Mouse (Mus musculus): ENCODE measurements around the gene Ttc26. TPM values are rescaled to one million over a fixed set of nuclear protein-coding genes. Genes with fewer than 3 reads are reported as not detected.
"Not testable (repeated sequence)": the region's sequence is repeated elsewhere in the genome, so short reads cannot be mapped to it uniquely, and the experiment has no call there.

Gene Ttc26
- total RNA-seq, 2 experiments from 2014 or later = 10.1 to 11.5 TPM

GRCm38 (mm10) chr6:38355862-38356261, 25.4 kb upstream of the Ttc26 start:
- intact Hi-C loops (cut with DNase I) = no loop called here
- no peak for DNase-seq

- DNase-seq; intact Hi-C loops (cut with DNase I): not testable (repeated sequence)
Observed at GRCm38 (mm10) chr6:38356661-38357433, 24.4 kb upstream of the Ttc26 start.

- intact Hi-C loops (cut with DNase I) = no loop called here
- DNase-seq = no peak
Observed at GRCm38 (mm10) chr6:38357603-38358252, 23.5 kb upstream of the Ttc26 start.

- intact Hi-C loops (cut with DNase I) = no loop called here
- DNase-seq = no peak
Observed at GRCm38 (mm10) chr6:38358253-38359027, 22.8 kb upstream of the Ttc26 start.

- intact Hi-C loops (cut with DNase I) = not testable (repeated sequence)
Observed at GRCm38 (mm10) chr6:38359044-38359735, 22.1 kb upstream of the Ttc26 start.

GRCm38 (mm10) chr6:38359736-38360499, 21.4 kb upstream of the Ttc26 start:
- no peak for DNase-seq
- intact Hi-C loops (cut with DNase I) = no loop called here

More at GRCm38 (mm10) chr6:38359044-38359735, 22.1 kb upstream of the Ttc26 start:
- not testable (repeated sequence) for DNase-seq

GRCm38 (mm10) chr6:38361065-38361464, 20.2 kb upstream of the Ttc26 start:
- intact Hi-C loops (cut with DNase I) = no loop called here
- no peak for DNase-seq

GRCm38 (mm10) chr6:38361937-38362336, 19.3 kb upstream of the Ttc26 start:
- no peak for DNase-seq
- intact Hi-C loops (cut with DNase I) = no loop called here

- DNase-seq = no peak
- intact Hi-C loops (cut with DNase I) = no loop called here
Observed at GRCm38 (mm10) chr6:38363370-38363769, 17.9 kb upstream of the Ttc26 start.

- intact Hi-C loops (cut with DNase I) = no loop called here
- no peak for DNase-seq
Observed at GRCm38 (mm10) chr6:38364121-38364520, 17.1 kb upstream of the Ttc26 start.

GRCm38 (mm10) chr6:38369945-38370344, 11.3 kb upstream of the Ttc26 start:
- intact Hi-C loops (cut with DNase I) = no loop called here
- DNase-seq = no peak

GRCm38 (mm10) chr6:38374271-38374670, 7.0 kb upstream of the Ttc26 start:
- intact Hi-C loops (cut with DNase I) = no loop called here
- DNase-seq = no peak

- DNase-seq = no peak
- intact Hi-C loops (cut with DNase I) = no loop called here
Observed at GRCm38 (mm10) chr6:38380764-38381128, 523 bp upstream of the Ttc26 start.

- intact Hi-C loops (cut with DNase I) = no loop called here
- DNase-seq = peak; percentile 8
Observed at GRCm38 (mm10) chr6:38389671-38390070, 8.4 kb downstream of the Ttc26 start.

- intact Hi-C loops (cut with DNase I) = not testable (repeated sequence)
- peak; percentile 1 for DNase-seq
Observed at GRCm38 (mm10) chr6:38432457-38432856, 51.2 kb downstream of the Ttc26 start.

- DNase-seq = peak; percentile 98
- intact Hi-C loops (cut with DNase I) = no loop called here
Observed at GRCm38 (mm10) chr6:38433261-38434033, 52.2 kb downstream of the Ttc26 start, which contains the start of gene Ubn2. TSS of gene Ubn2 (plus strand) at chr6:38433950.

GRCm38 (mm10) chr6:38434055-38435023, 53.1 kb downstream of the Ttc26 start:
- intact Hi-C loops (cut with DNase I) = no loop called here
- peak; percentile 41 for DNase-seq

GRCm38 (mm10) chr6:38443842-38444241, 62.6 kb downstream of the Ttc26 start:
- no peak for DNase-seq
- intact Hi-C loops (cut with DNase I) = no loop called here

Data from left cerebral cortex, postnatal 4 days (tissue).